Mouse (Mus musculus): ENCODE results near the gene Atp8a2. TPM values are rescaled to one million over a fixed set of nuclear protein-coding genes. Genes with fewer than 3 reads are reported as not detected.

Gene Atp8a2
- total and polyA plus RNA-seq, 3 experiments, result 1.8 to 4.3 (median 3.1) TPM

GRCm38 (mm10) chr14:59966981-59967380 lies 230.0 kb downstream of the Atp8a2 start:
- H3K4me3 ChIP-seq, result no peak overlapping the region
- 77% methylated on average over 4 of the region's 4 CpGs for WGBS
- TF ChIP-seq POLR2A (IDR thresholded peaks at IDR 0.05; ENCODE audit: insufficient read depth, low read depth, low read length) (no peak), EP300 (IDR thresholded peaks at IDR 0.05; ENCODE audit: insufficient read depth, low read depth, low read length) (no peak), CTCF (IDR thresholded peaks at IDR 0.05) (no peak)
- no peak overlapping the region for H3K27ac ChIP-seq
- no peaks in the 10 kb centered on the region for H3K27me3 ChIP-seq (ENCODE audit: control insufficient read depth, insufficient read depth, low read length)
- no peak overlapping the region for H3K9ac ChIP-seq (ENCODE audit: low read depth, low read length)
- no peaks in the 10 kb centered on the region for H3K36me3 ChIP-seq (ENCODE audit: control insufficient read depth, insufficient read depth, low read length)
- DNase-seq, result no peak
- H3K4me1 ChIP-seq (ENCODE audit: control insufficient read depth, insufficient read depth, low read length), result no peaks in the 10 kb centered on the region
- no peaks in the 10 kb centered on the region for H3K79me2 ChIP-seq (replicated peaks; ENCODE audit: control insufficient read depth, insufficient read depth, low read length)
- intact Hi-C loops (cut with DNase I), result no loop called here

DNA sequence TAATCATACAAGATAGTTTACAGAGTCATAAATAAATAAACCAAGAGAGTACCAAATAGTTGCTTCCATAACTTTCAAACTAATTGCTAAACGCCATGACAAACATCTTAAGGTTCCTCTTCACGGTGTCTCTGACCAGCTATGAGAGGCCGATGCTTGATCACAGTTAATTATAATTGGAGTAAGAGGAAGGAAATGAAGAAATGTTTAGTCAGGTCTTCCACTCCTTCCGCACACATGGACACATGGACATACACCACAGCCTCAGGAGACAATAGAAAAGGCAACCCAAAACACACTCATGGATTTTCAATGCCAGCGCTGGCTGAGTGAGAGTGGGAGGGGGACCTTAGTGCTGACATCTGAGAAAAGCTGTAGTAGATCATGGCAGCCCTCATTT lies 232.4 kb downstream of the Atp8a2 start:
- no peak overlapping the region for H3K9ac ChIP-seq (ENCODE audit: low read depth, low read length)
- intact Hi-C loops (cut with DNase I), result no loop called here
- WGBS, result 78% methylated on average over 5 of the region's 5 CpGs
- no peaks in the 10 kb centered on the region for H3K36me3 ChIP-seq (ENCODE audit: control insufficient read depth, insufficient read depth, low read length)
- no peak for TF ChIP-seq CTCF (IDR thresholded peaks at IDR 0.05)
- no peak for TF ChIP-seq POLR2A (IDR thresholded peaks at IDR 0.05; ENCODE audit: insufficient read depth, low read depth, low read length)
- TF ChIP-seq EP300 (IDR thresholded peaks at IDR 0.05; ENCODE audit: insufficient read depth, low read depth, low read length), result no peak
- H3K4me1 ChIP-seq (ENCODE audit: control insufficient read depth, insufficient read depth, low read length), result no peaks in the 10 kb centered on the region
- no peak overlapping the region for H3K4me3 ChIP-seq
- no peak overlapping the region for H3K27ac ChIP-seq
- DNase-seq, result no peak
- H3K79me2 ChIP-seq (replicated peaks; ENCODE audit: control insufficient read depth, insufficient read depth, low read length), result no peaks in the 10 kb centered on the region
- H3K27me3 ChIP-seq (ENCODE audit: control insufficient read depth, insufficient read depth, low read length), result no peaks in the 10 kb centered on the region

GRCm38 (mm10) chr14:59960961-59961360 lies 236.0 kb downstream of the Atp8a2 start:
- intact Hi-C loops (cut with DNase I), result no loop called here
- H3K27me3 ChIP-seq (ENCODE audit: control insufficient read depth, insufficient read depth, low read length), result no peaks in the 10 kb centered on the region
- H3K9ac ChIP-seq (ENCODE audit: low read depth, low read length), result no peak overlapping the region
- H3K79me2 ChIP-seq (replicated peaks; ENCODE audit: control insufficient read depth, insufficient read depth, low read length), result no peaks in the 10 kb centered on the region
- no peak for TF ChIP-seq POLR2A (IDR thresholded peaks at IDR 0.05; ENCODE audit: insufficient read depth, low read depth, low read length)
- no peak for TF ChIP-seq CTCF (IDR thresholded peaks at IDR 0.05)
- TF ChIP-seq EP300 (IDR thresholded peaks at IDR 0.05; ENCODE audit: insufficient read depth, low read depth, low read length), result no peak
- H3K4me1 ChIP-seq (ENCODE audit: control insufficient read depth, insufficient read depth, low read length), result no peaks in the 10 kb centered on the region
- H3K4me3 ChIP-seq, result no peak overlapping the region
- DNase-seq, result no peak
- H3K36me3 ChIP-seq (ENCODE audit: control insufficient read depth, insufficient read depth, low read length), result no peaks in the 10 kb centered on the region
- 63% methylated on average over 9 of the region's 9 CpGs for WGBS
- H3K27ac ChIP-seq, result no peak overlapping the region

DNA sequence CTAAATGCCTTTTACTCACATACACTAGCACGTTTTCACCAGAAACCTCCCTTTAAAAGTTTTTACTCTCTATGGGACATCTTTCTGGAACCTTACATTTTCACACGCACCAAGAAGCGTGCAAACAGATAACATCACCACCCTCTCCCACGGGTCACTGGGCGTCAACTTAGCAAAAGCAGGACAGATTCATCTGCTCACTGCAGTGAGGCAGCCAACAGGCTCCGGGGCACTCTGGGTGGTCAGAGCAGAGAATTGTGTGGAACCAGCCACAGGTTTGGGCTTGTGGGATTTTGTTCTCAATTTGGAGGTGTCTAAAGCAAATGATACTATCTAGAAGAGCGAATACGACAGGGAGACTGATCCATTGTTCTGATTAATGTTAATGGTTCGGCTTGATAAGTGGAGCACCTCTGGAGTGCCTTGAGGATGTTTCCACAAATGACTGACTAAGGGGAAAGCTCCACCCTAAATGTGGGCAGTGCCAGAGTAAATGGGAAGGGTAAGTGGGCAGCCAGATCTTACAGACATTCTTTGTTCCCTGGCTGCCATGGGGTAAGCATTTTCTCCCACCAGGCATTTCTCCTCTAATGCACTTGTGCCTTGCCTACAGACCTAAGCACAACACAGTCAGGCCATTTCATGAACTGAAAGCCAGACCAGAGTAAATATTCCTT lies 236.6 kb downstream of the Atp8a2 start:
- WGBS, result 60% methylated on average over 9 of the region's 9 CpGs
- Histone ChIP-seq H3K27ac (no peak overlapping the region), H3K36me3 (ENCODE audit: control insufficient read depth, insufficient read depth, low read length) (no peaks in the 10 kb centered on the region), H3K4me1 (ENCODE audit: control insufficient read depth, insufficient read depth, low read length) (no peaks in the 10 kb centered on the region), H3K79me2 (replicated peaks; ENCODE audit: control insufficient read depth, insufficient read depth, low read length) (no peaks in the 10 kb centered on the region), H3K27me3 (ENCODE audit: control insufficient read depth, insufficient read depth, low read length) (no peaks in the 10 kb centered on the region), H3K4me3 (no peak overlapping the region), H3K9ac (ENCODE audit: low read depth, low read length) (no peak overlapping the region)
- intact Hi-C loops (cut with DNase I), result no loop called here
- no peak for TF ChIP-seq POLR2A (IDR thresholded peaks at IDR 0.05; ENCODE audit: insufficient read depth, low read depth, low read length)
- TF ChIP-seq EP300 (IDR thresholded peaks at IDR 0.05; ENCODE audit: insufficient read depth, low read depth, low read length), result no peak
- no peak for TF ChIP-seq CTCF (IDR thresholded peaks at IDR 0.05)
- no peak for DNase-seq

DNA sequence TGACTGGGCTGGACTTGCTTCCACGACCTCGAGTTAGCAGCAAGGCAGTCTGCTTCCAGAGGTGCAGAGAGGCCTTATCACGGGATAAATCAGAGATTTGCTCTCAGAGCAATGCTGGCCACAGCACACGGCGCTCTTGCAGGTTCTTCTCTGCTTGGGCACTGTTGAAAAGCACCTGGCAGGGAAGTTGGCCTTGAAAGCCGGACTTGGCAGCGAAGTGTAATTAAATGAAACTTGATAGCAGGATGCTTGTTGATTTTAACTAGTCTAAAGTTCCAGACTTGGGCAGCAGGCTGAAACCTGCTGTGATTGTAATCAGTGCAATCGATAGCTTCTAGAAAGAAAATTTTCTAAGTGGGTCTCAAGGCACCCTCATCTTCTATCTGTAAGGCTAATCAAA lies 237.3 kb downstream of the Atp8a2 start:
- Histone ChIP-seq H3K79me2 (replicated peaks; ENCODE audit: control insufficient read depth, insufficient read depth, low read length) (no peaks in the 10 kb centered on the region), H3K36me3 (ENCODE audit: control insufficient read depth, insufficient read depth, low read length) (no peaks in the 10 kb centered on the region), H3K27me3 (ENCODE audit: control insufficient read depth, insufficient read depth, low read length) (no peaks in the 10 kb centered on the region), H3K4me3 (no peak overlapping the region), H3K4me1 (ENCODE audit: control insufficient read depth, insufficient read depth, low read length) (no peaks in the 10 kb centered on the region), H3K9ac (ENCODE audit: low read depth, low read length) (no peak overlapping the region), H3K27ac (no peak overlapping the region)
- 52% methylated on average over 8 of the region's 8 CpGs for WGBS
- intact Hi-C loops (cut with DNase I), result no loop called here
- no peak for TF ChIP-seq CTCF (IDR thresholded peaks at IDR 0.05)
- TF ChIP-seq EP300 (IDR thresholded peaks at IDR 0.05; ENCODE audit: insufficient read depth, low read depth, low read length), result no peak
- no peak for TF ChIP-seq POLR2A (IDR thresholded peaks at IDR 0.05; ENCODE audit: insufficient read depth, low read depth, low read length)
- no peak for DNase-seq

DNA sequence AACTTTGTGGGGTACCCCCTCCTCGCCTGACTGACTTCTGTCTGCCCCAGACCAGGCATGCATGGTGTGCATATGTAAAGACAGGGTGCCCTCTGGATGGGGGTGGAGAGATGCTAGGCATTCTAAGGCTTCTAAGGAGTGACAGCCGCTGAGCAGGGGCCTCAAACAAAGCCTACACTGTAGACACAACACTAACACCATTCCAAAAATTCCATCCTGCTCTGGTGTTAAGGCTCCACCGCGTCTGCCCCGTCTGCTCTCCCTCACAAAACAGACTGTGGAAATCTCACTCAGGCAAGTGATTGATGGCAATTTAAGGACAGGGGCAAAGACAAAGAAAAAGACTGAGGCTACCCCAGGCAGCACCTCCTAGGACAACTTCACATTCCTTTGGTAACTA lies 247.0 kb downstream of the Atp8a2 start:
- intact Hi-C loops (cut with DNase I), result no loop called here
- no peak overlapping the region for H3K27ac ChIP-seq

More for the DNA sequence above, 247.0 kb downstream of the Atp8a2 start:
- no peak overlapping the region for H3K4me3 ChIP-seq
- no peaks in the 10 kb centered on the region for H3K79me2 ChIP-seq (replicated peaks; ENCODE audit: control insufficient read depth, insufficient read depth, low read length)
- no peak overlapping the region for H3K9ac ChIP-seq (ENCODE audit: low read depth, low read length)
- no peak for DNase-seq
- no peaks in the 10 kb centered on the region for H3K27me3 ChIP-seq (ENCODE audit: control insufficient read depth, insufficient read depth, low read length)
- no peaks in the 10 kb centered on the region for H3K36me3 ChIP-seq (ENCODE audit: control insufficient read depth, insufficient read depth, low read length)
- H3K4me1 ChIP-seq (ENCODE audit: control insufficient read depth, insufficient read depth, low read length), result no peaks in the 10 kb centered on the region
- TF ChIP-seq EP300 (IDR thresholded peaks at IDR 0.05; ENCODE audit: insufficient read depth, low read depth, low read length) (no peak), CTCF (IDR thresholded peaks at IDR 0.05) (no peak), POLR2A (IDR thresholded peaks at IDR 0.05; ENCODE audit: insufficient read depth, low read depth, low read length) (no peak)
- WGBS, result 25% methylated on average over 5 of the region's 5 CpGs
